Mouse (Mus musculus): Measurements from ENCODE around the gene Nynrin. TPM values are rescaled to one million over a fixed set of nuclear protein-coding genes. Genes with fewer than 3 reads are reported as not detected.
A peak's percentile ranks its signal among the peaks of the same experiment; 100 is the strongest.

The Nynrin gene
- polyA plus RNA-seq, 1 experiment from 2014 or later, result 19.4 TPM

- DNase-seq (peak; percentile 52), ATAC-seq (ENCODE audit: insufficient read depth) (no peak)
- WGBS, result 12% methylated on average over 7 of the region's 7 CpGs
Observed at GRCm38 (mm10) chr14:55878316-55878940, 24.6 kb downstream of the Nynrin start.

DNA sequence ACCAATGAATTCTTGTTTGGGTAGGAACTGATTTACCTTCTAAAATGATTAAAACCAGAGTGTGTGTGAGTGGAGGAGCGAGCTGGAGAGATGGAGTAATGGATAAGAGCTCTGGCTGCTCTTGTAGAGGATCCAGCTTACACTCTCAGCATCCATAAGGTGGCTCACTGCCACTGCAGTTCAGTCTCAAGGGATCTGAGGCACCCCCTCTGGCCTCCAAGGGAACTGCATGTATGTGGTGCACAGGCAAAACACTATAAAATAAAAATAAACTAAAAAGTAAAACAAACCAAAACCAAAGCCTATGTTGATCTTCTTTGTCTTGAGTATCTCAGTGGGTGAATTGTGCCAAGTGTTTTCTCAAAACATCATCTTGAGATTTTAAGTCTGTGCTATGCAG is 25.8 kb downstream of the Nynrin start:
- Histone ChIP-seq H3K36me3 (ENCODE audit: insufficient read depth) (no peaks in the 10 kb centered on the region), H3K9ac (no peak overlapping the region), H3K27me3 (ENCODE audit: insufficient read depth, low read length) (no peaks in the 10 kb centered on the region), H3K9me3 (ENCODE audit: low read depth, low read length) (no peaks in the 10 kb centered on the region), H3K4me3 (ENCODE audit: low read depth, low read length) (no peak overlapping the region), H3K27ac (ENCODE audit: low read depth) (no peak overlapping the region), H3K4me2 (no peak overlapping the region), H3K4me1 (ENCODE audit: insufficient read depth) (peaks cover 17% of the 10 kb centered on the region)
- WGBS, result 44% methylated on average over 1 of the region's 1 CpGs
- TF ChIP-seq CTCF (IDR thresholded peaks at IDR 0.05; ENCODE audit: low read depth), result peak; percentile 90
- DNase-seq (peak; percentile 90), ATAC-seq (ENCODE audit: insufficient read depth) (no peak)

More at GRCm38 (mm10) chr14:55878316-55878940, 24.6 kb downstream of the Nynrin start:
- TF ChIP-seq CTCF (IDR thresholded peaks at IDR 0.05; ENCODE audit: low read depth), result peak; percentile 36; the same call in 1 of the 2 replicates
- Histone ChIP-seq H3K4me1 (ENCODE audit: insufficient read depth) (peaks cover 13% of the 10 kb centered on the region), H3K27ac (ENCODE audit: low read depth) (no peak overlapping the region), H3K36me3 (ENCODE audit: insufficient read depth) (peaks cover under 1% of the 10 kb centered on the region; the same call in 1 of the 2 replicates), H3K27me3 (ENCODE audit: insufficient read depth, low read length) (no peaks in the 10 kb centered on the region), H3K9ac (no peak overlapping the region), H3K9me3 (ENCODE audit: low read depth, low read length) (no peaks in the 10 kb centered on the region), H3K4me3 (ENCODE audit: low read depth, low read length) (no peak overlapping the region), H3K4me2 (peak overlapping the region; percentile 54)

GRCm38 (mm10) chr14:55880982-55881381 is 27.2 kb downstream of the Nynrin start:
- TF ChIP-seq CTCF (IDR thresholded peaks at IDR 0.05; ENCODE audit: low read depth), result no peak
- 55% methylated on average over 8 of the region's 8 CpGs for WGBS
- no peak overlapping the region for H3K27ac ChIP-seq (ENCODE audit: low read depth)
- H3K9ac ChIP-seq, result no peak overlapping the region
- ATAC-seq (ENCODE audit: insufficient read depth) (no peak), DNase-seq (no peak)
- no peak overlapping the region for H3K4me3 ChIP-seq (ENCODE audit: low read depth, low read length)
- peaks cover 18% of the 10 kb centered on the region for H3K4me1 ChIP-seq (ENCODE audit: insufficient read depth)
- H3K27me3 ChIP-seq (ENCODE audit: insufficient read depth, low read length), result no peaks in the 10 kb centered on the region
- H3K4me2 ChIP-seq, result no peak overlapping the region
- no peaks in the 10 kb centered on the region for H3K9me3 ChIP-seq (ENCODE audit: low read depth, low read length)
- no peaks in the 10 kb centered on the region; the same call in 1 of the 2 replicates for H3K36me3 ChIP-seq (ENCODE audit: insufficient read depth)

DNA sequence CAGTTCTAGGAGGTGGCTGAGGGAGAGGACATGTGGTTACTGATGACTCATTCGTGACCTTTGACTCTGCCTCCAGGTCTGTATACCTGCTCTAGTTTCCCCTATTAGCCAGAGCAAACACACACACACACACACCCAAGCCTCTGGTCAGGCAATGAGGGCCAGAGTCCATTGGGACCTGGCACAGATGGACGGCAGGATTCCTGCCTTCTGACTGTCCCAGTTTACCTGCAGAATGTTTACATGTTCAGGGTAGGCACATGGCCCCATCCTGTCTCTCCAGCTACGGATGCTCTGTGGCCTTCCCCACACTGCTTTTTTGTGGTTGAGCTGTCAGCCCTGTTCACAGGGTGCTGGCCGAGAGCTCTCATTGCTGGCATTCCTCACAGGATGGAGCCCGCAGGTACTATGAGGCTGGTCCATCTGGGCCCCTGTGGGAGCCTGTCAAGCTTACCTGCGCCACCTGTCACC is 28.4 kb downstream of the Nynrin start:
- DNase-seq (no peak), ATAC-seq (ENCODE audit: insufficient read depth) (no peak)
- H3K27ac ChIP-seq (ENCODE audit: low read depth), result no peak overlapping the region
- 45% methylated on average over 6 of the region's 6 CpGs for WGBS
- H3K27me3 ChIP-seq (ENCODE audit: insufficient read depth, low read length), result no peaks in the 10 kb centered on the region
- no peak overlapping the region for H3K4me2 ChIP-seq
- no peak overlapping the region for H3K4me3 ChIP-seq (ENCODE audit: low read depth, low read length)
- TF ChIP-seq CTCF (IDR thresholded peaks at IDR 0.05; ENCODE audit: low read depth), result no peak
- no peaks in the 10 kb centered on the region for H3K9me3 ChIP-seq (ENCODE audit: low read depth, low read length)
- H3K4me1 ChIP-seq (ENCODE audit: insufficient read depth), result peaks cover 18% of the 10 kb centered on the region
- H3K9ac ChIP-seq, result no peak overlapping the region; the same call in 1 of the 2 replicates
- peaks cover 11% of the 10 kb centered on the region for H3K36me3 ChIP-seq (ENCODE audit: insufficient read depth)

- Histone ChIP-seq H3K36me3 (ENCODE audit: insufficient read depth) (peaks cover 21% of the 10 kb centered on the region), H3K4me3 (ENCODE audit: low read depth, low read length) (no peak overlapping the region), H3K9me3 (ENCODE audit: low read depth, low read length) (no peaks in the 10 kb centered on the region), H3K27ac (ENCODE audit: low read depth) (no peak overlapping the region), H3K9ac (no peak overlapping the region), H3K27me3 (ENCODE audit: insufficient read depth, low read length) (no peaks in the 10 kb centered on the region), H3K4me1 (ENCODE audit: insufficient read depth) (peaks cover 10% of the 10 kb centered on the region; the same call in 1 of the 2 replicates), H3K4me2 (no peak overlapping the region)
- no peak for DNase-seq
- no peak for TF ChIP-seq CTCF (IDR thresholded peaks at IDR 0.05; ENCODE audit: low read depth)
- no peak for ATAC-seq (ENCODE audit: insufficient read depth)
- WGBS, result 91% methylated on average over 13 of the region's 13 CpGs
Observed at GRCm38 (mm10) chr14:55883149-55883661, 29.4 kb downstream of the Nynrin start.

DNA sequence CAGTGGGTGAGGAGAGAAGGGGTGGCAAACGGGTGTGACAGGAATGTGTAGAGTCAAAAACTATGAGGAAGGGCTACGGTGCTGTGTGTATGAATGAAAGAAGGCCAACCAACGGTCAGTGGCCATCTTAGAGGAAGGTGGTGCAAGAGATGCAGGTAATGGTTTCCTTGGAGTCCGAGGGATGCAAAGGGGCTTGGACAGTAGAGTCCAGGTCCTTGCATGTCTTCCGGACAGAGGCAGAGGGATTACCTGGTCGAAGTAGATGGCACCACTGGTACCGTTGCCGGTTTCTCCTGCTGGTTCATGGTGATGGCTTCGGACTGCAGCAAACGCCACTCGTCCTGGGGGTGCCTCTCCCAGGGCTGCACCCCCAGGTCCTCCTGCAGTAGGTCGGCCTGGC is 29.9 kb downstream of the Nynrin start:
- no peak for ATAC-seq (ENCODE audit: insufficient read depth)
- peak overlapping the region; percentile 74; the same call in 1 of the 2 replicates for H3K4me2 ChIP-seq

GRCm38 (mm10) chr14:55884166-55884565 is 30.4 kb downstream of the Nynrin start, which contains the start of gene Cbln3:
Cbln3 (minus strand) TSS chr14:55884392.
- Histone ChIP-seq H3K36me3 (ENCODE audit: insufficient read depth) (peaks cover 31% of the 10 kb centered on the region), H3K9ac (peak within 1 kb of the TSS; percentile 86), H3K4me2 (peak within 1 kb of the TSS; percentile 74), H3K9me3 (ENCODE audit: low read depth, low read length) (no peaks in the 10 kb centered on the region), H3K27me3 (ENCODE audit: insufficient read depth, low read length) (no peaks in the 10 kb centered on the region), H3K27ac (ENCODE audit: low read depth) (peak within 1 kb of the TSS; percentile 97), H3K4me1 (ENCODE audit: insufficient read depth) (peaks cover 10% of the 10 kb centered on the region; the same call in 1 of the 2 replicates), H3K4me3 (ENCODE audit: low read depth, low read length) (peak within 1 kb of the TSS; percentile 67)
- DNase-seq (peak; percentile 86), ATAC-seq (ENCODE audit: insufficient read depth) (peak; percentile 64)
- WGBS, result 24% methylated on average over 4 of the region's 4 CpGs
- TF ChIP-seq CTCF (IDR thresholded peaks at IDR 0.05; ENCODE audit: low read depth), result no peak

More for the DNA sequence above, 29.9 kb downstream of the Nynrin start:
- H3K27ac ChIP-seq (ENCODE audit: low read depth), result peak overlapping the region; percentile 97
- H3K4me1 ChIP-seq (ENCODE audit: insufficient read depth), result peaks cover 10% of the 10 kb centered on the region; the same call in 1 of the 2 replicates
- TF ChIP-seq CTCF (IDR thresholded peaks at IDR 0.05; ENCODE audit: low read depth), result no peak
- no peak overlapping the region for H3K9ac ChIP-seq
- H3K36me3 ChIP-seq (ENCODE audit: insufficient read depth), result peaks cover 26% of the 10 kb centered on the region
- no peak overlapping the region for H3K4me3 ChIP-seq (ENCODE audit: low read depth, low read length)
- no peaks in the 10 kb centered on the region for H3K27me3 ChIP-seq (ENCODE audit: insufficient read depth, low read length)
- DNase-seq, result no peak
- WGBS, result 81% methylated on average over 12 of the region's 12 CpGs
- no peaks in the 10 kb centered on the region for H3K9me3 ChIP-seq (ENCODE audit: low read depth, low read length)

All from lung, embryonic 14.5 days (tissue).